Mouse (Mus musculus) heart, postnatal 0 days (tissue): ENCODE measurements around the gene Mta2. TPM values are rescaled to one million over a fixed set of nuclear protein-coding genes. Genes with fewer than 3 reads are reported as not detected.

Source experiments
- ATAC-seq: fragments of 200-750 bp; cut with Nextera tagmentation; 2 replicates; pipeline ENCODE4 v1.8.0; 2017; ENCODE audit warnings: low read depth, moderate number of reproducible peaks, moderate library complexity; ENCODE audit not compliant: insufficient read depth
- DNase-seq: peaks from one replicate; pipeline ENCODE4 v3.0.0-alpha.2; 2016; ENCODE audit warnings: low spot score
- H3K27ac ChIP-seq: fragments of 300-500 bp; sonication (generic); 2 replicates; pipeline ENCODE4 v1.5.1; 2014; ENCODE audit warnings: low read depth, mild to moderate bottlenecking
- H3K27me3 ChIP-seq: fragments of 300-500 bp; sonication (generic); 2 replicates; pipeline ENCODE4 v1.6.1; 2014; ENCODE audit warnings: low read length, mixed read lengths; ENCODE audit not compliant: control insufficient read depth, insufficient read depth
- H3K36me3 ChIP-seq: fragments of 300-500 bp; sonication (generic); replicated peaks from 2 replicates; pipeline ENCODE4 v1.6.1; 2014; ENCODE audit warnings: low read length, mixed read lengths; ENCODE audit not compliant: control insufficient read depth, insufficient read depth
- H3K4me1 ChIP-seq: fragments of 300-500 bp; sonication (generic); 2 replicates; pipeline ENCODE4 v1.6.1; 2014; ENCODE audit warnings: antibody characterized with exemption; ENCODE audit not compliant: control insufficient read depth, insufficient read depth
- H3K4me2 ChIP-seq: fragments of 300-500 bp; sonication (generic); 2 replicates; pipeline ENCODE4 v1.6.1; 2014; ENCODE audit warnings: low read depth, mild to moderate bottlenecking, low read length, moderate library complexity
- H3K4me3 ChIP-seq: fragments of 300-500 bp; sonication (generic); 2 replicates; pipeline ENCODE4 v1.5.1; 2014; ENCODE audit warnings: low read depth, low read length
- H3K9ac ChIP-seq: fragments of 300-500 bp; sonication (generic); replicated peaks from 2 replicates; pipeline ENCODE4 v1.6.1; 2014; ENCODE audit warnings: low read depth, low read length, mixed read lengths
- H3K9me3 ChIP-seq: fragments of 300-500 bp; sonication (generic); replicated peaks from 2 replicates; pipeline ENCODE4 v1.6.1; 2016; ENCODE audit warnings: low read length; ENCODE audit not compliant: control insufficient read depth
- CTCF ChIP-seq: IDR thresholded peaks from 2 replicates; pipeline ENCODE4 v1.5.1; 2016; ENCODE audit warnings: antibody characterized with exemption, control low read depth, low read depth
- EP300 ChIP-seq: IDR thresholded peaks from 2 replicates; pipeline ENCODE4 v1.6.1; 2016; ENCODE audit warnings: antibody characterized with exemption, low read depth
- WGBS: fragments of 180-500 bp; shearing (Covaris S2); extraction: QIAGEN DNeasy Blood & Tissue Kit; methylation state at CpG from one replicate; pipeline ENCODE4 v1.1.7; 2014; 5-methylcytosine and 5-hydroxymethylcytosine counted together
- polyA plus RNA-seq: library from polyadenylated mRNA; unstranded; fragments of >200 nt; fragmentation: Nextera tagmentation; extraction: Ambion mirVana; gene quantifications from 2 replicates; pipeline ENCODE4 v1.2.1, GENCODE M21; 2015
- total RNA-seq: library from RNA; depleted of rRNA; stranded (reverse); fragments of >200 nt; gene quantifications from 2 replicates; pipeline ENCODE4 v1.2.3, GENCODE M21; 2014; ENCODE audit warnings: low replicate concordance

Mta2 gene
- total and polyA plus RNA-seq, 2 experiments from 2014 or later, result 51.5 to 55.1 TPM

DNA sequence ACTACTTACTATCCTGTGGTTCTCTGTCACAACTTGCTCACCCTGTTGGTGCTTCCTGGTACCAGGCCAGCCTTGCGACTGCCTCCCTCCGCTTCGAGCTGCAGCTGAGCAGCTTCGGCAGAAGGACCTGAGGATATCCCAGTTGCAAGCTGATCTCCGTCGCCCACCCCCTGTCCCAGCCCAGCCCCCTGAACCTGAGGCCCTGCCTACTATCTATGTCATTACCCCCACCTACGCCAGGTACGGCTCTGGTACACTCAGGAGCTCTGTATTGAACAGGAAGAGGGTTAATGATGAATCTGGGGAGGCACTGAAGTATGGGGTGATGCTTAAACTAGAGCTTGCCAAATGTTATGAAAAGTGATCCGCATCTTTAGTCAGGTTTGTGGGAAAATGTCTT, 19.9 kb upstream of the Mta2 start:
- TF ChIP-seq EP300 (no peak), CTCF (no peak)
- H3K4me2 ChIP-seq, result peak overlapping the region; percentile 90; the same call in 1 of the 2 replicates
- ATAC-seq (no peak), DNase-seq (no peak)
- H3K27ac ChIP-seq, result no peak overlapping the region
- 70% methylated on average over 9 of the region's 9 CpGs for WGBS
- peaks cover 28% of the 10 kb centered on the region for H3K36me3 ChIP-seq
- no peaks in the 10 kb centered on the region for H3K27me3 ChIP-seq
- H3K4me1 ChIP-seq, result peaks cover 15% of the 10 kb centered on the region
- no peak overlapping the region for H3K4me3 ChIP-seq
- H3K9ac ChIP-seq, result 0 out of 2 replicates have a peak overlapping the region, but pooled peaks have one; percentile 81
- H3K9me3 ChIP-seq, result no peaks in the 10 kb centered on the region

GRCm38 (mm10) chr19:8926766-8927165, 14.9 kb upstream of the Mta2 start:
- peaks cover 40% of the 10 kb centered on the region for H3K36me3 ChIP-seq
- no peak for DNase-seq
- WGBS, result 78% methylated on average over 2 of the region's 2 CpGs

DNA sequence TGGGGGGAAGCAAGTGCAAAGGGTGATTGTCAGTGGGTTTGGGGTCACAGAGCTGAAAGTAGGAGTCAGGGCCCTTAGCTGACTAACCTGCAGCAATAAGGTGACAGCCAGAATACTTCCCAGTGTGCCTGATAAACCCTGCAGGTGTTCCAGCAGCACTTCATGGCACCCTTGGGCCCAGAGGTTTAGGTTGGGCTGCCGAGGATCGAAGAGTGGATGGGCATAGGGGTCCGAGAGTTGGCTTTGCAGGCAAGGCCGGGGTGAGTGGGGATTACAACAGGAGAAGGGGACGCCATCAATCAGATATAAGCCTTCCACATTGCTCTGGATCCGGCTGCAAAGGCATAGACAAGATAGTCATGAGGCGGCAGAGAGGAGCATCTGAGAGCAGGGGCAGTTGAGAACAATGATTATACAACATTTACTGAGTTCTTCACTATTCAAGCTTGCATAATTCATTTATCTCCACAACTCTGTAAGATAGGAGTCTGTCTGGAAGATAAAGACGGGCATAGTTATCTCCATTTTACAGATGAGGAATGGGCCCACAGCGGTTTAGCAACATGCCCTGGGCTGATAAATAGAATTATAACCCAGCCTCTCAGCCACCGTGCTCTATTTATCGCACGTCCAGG, 13.7 kb upstream of the Mta2 start:
- Histone ChIP-seq H3K9ac (no peak overlapping the region), H3K27ac (no peak overlapping the region), H3K36me3 (peaks cover 39% of the 10 kb centered on the region), H3K9me3 (no peaks in the 10 kb centered on the region), H3K4me3 (no peak overlapping the region), H3K27me3 (no peaks in the 10 kb centered on the region), H3K4me1 (0 out of 2 replicates have a peak, but pooled peaks cover 9% of the 10 kb centered on the region), H3K4me2 (no peak overlapping the region)
- no peak for DNase-seq
- no peak for TF ChIP-seq CTCF
- no peak for TF ChIP-seq EP300
- no peak for ATAC-seq
- 85% methylated on average over 12 of the region's 12 CpGs for WGBS

More at GRCm38 (mm10) chr19:8926766-8927165, 14.9 kb upstream of the Mta2 start:
- ATAC-seq, result no peak
- Histone ChIP-seq H3K27me3 (no peaks in the 10 kb centered on the region), H3K9me3 (no peaks in the 10 kb centered on the region), H3K4me2 (no peak overlapping the region), H3K27ac (no peak overlapping the region), H3K4me1 (peaks cover 10% of the 10 kb centered on the region; the same call in 1 of the 2 replicates), H3K9ac (no peak overlapping the region), H3K4me3 (no peak overlapping the region)
- TF ChIP-seq EP300, result no peak
- no peak for TF ChIP-seq CTCF

DNA sequence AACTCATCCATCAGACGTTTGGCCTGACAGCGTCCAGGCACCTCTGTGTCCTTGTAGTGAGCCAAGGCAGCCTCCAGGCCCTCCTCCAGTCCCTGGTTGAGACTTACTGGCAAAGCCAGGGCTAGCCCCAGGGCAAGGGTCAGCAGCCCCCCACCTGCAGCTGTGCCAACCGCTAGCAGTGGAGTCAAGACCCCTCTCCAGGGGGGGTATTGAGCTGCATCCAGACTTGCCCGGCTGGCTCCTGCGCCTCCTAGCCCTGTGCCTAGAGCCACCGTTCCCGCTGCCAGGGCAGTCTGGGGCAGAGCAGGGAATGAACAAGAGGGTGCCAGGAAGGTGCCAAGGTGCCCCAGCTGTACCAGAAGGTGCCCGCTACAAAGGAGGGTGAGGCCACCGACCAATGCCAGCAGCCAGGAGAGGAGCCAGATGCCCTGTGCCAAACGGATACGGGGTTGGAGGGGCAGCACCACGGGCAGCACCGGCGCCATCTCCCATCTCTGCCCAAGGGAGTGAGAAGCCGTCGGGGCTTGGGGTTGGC, 12.9 kb upstream of the Mta2 start:
- Histone ChIP-seq H3K27ac (peak overlapping the region; percentile 82; the same call in 1 of the 2 replicates), H3K9ac (peak overlapping the region; percentile 80), H3K4me3 (peak overlapping the region; percentile 74), H3K9me3 (no peaks in the 10 kb centered on the region), H3K27me3 (no peaks in the 10 kb centered on the region), H3K36me3 (peaks cover 31% of the 10 kb centered on the region), H3K4me1 (0 out of 2 replicates have a peak, but pooled peaks cover 9% of the 10 kb centered on the region), H3K4me2 (peak overlapping the region; percentile 89)
- no peak for TF ChIP-seq EP300
- no peak for TF ChIP-seq CTCF
- DNase-seq, result no peak
- 20% methylated on average over 16 of the region's 16 CpGs for WGBS
- no peak; the same call in 1 of the 2 replicates for ATAC-seq

GRCm38 (mm10) chr19:8929224-8930088, 12.2 kb upstream of the Mta2 start, which contains the start of the genes Rom1 and Eml3:
Gene Rom1, minus strand, starts transcription at chr19:8929356.
Gene Eml3, plus strand, starts transcription at chr19:8929552.
- TF ChIP-seq CTCF, result no peak; the same call in 1 of the 2 replicates
- no peak for TF ChIP-seq EP300
- Histone ChIP-seq H3K27me3 (no peaks in the 10 kb centered on the region), H3K27ac (peak within 1 kb of the TSS; percentile 82), H3K4me3 (peak within 1 kb of the TSS; percentile 74), H3K36me3 (peaks cover 35% of the 10 kb centered on the region), H3K4me2 (peak within 1 kb of the TSS; percentile 89), H3K9ac (peak within 1 kb of the TSS; percentile 80), H3K9me3 (no peaks in the 10 kb centered on the region), H3K4me1 (0 out of 2 replicates have a peak, but pooled peaks cover 9% of the 10 kb centered on the region)
- ATAC-seq (peak; percentile 83), DNase-seq (peak; percentile 79)
- WGBS, result under 1% methylated on average over 66 of the region's 74 CpGs
